Mouse (Mus musculus) gonadal fat pad, adult 2 months (tissue): ENCODE data around the gene Gm6377. TPM values are rescaled to one million over a fixed set of nuclear protein-coding genes. Genes with fewer than 3 reads are reported as not detected.

Source experiments
- DNase-seq: peaks from one replicate; pipeline ENCODE4 v3.0.0-alpha.2; 2012; ENCODE audit warnings: low read depth
- polyA plus RNA-seq: library from polyadenylated mRNA; depleted of rRNA; stranded (reverse); fragments of >200 nt; gene quantifications from 2 replicates; pipeline ENCODE4 v1.2.3, GENCODE M21; 2012; rRNA removed

Gm6377 gene
- polyA plus RNA-seq, result 0.06 and 0.08 TPM in 2 replicates

DNA sequence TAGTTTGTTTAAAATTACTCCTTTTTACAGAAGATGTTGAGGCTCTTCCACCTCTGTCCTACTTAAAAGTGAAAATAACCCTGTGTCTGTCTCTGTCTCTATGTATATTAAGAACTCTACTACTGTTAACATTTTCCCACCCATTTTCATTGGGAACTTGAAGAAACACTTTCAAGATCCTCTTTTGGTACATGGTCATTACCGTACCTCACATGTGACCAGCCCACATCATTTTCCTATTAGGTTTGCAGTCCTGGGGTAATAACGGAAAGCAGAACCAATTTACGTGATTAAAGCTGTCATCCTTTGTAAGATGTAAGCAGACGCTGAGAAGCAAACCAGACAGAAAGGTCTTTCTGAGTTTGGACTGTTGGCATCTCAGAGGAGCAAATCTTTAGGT, at the start of gene Gm6377:
Gene Gm6377 (plus strand): TSS at position 289 of the 400 bp plus-strand sequence.
- no peak for DNase-seq

GRCm38 (mm10) chrX:109147108-109147507, 49.4 kb upstream of the Gm6377 start:
- no peak for DNase-seq

- no peak for DNase-seq
Observed at GRCm38 (mm10) chrX:109151228-109151627, 45.3 kb upstream of the Gm6377 start.

DNA sequence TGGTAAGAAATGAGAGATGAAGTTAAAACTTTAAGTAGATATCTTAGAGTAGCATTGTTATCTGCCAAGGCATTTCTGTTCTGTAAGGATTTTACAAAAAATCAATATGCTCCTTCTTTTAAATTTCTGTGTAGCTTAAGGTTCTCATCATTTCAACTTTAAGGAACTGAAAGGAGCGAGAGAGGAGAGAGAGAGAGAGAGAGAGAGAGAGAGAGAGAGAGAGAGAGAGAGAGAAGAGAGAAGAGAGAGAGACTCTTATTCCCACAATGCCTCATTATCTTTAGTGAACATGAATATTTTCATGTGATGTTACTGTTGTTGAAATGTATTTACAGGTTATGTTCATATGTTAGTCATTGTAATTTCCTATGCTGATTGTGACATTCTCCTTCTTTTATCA, 36.2 kb upstream of the Gm6377 start:
- DNase-seq, result no peak

DNA sequence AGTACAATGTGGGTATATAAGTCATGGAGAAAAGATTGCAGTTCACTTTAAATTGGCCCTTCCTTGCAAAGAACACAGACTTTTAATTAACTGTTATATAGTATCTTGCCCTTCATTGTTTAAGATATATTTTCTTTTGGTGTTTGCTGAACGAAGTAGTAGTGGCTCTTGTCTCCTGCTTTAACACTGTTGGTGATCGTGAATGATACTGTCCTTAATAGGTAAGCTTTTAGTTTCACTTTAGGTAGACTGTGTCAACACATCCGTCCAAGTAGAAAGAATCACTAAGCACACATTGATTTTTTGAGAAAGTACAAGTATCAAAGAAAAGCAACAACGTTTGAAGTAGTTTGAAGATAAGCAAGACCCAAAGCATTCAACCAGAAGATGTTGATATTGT, 35.7 kb upstream of the Gm6377 start:
- no peak for DNase-seq

- no peak for DNase-seq
Observed at GRCm38 (mm10) chrX:109175038-109175437, 21.5 kb upstream of the Gm6377 start.

GRCm38 (mm10) chrX:109175470-109175869, 21.1 kb upstream of the Gm6377 start:
- DNase-seq, result no peak

DNA sequence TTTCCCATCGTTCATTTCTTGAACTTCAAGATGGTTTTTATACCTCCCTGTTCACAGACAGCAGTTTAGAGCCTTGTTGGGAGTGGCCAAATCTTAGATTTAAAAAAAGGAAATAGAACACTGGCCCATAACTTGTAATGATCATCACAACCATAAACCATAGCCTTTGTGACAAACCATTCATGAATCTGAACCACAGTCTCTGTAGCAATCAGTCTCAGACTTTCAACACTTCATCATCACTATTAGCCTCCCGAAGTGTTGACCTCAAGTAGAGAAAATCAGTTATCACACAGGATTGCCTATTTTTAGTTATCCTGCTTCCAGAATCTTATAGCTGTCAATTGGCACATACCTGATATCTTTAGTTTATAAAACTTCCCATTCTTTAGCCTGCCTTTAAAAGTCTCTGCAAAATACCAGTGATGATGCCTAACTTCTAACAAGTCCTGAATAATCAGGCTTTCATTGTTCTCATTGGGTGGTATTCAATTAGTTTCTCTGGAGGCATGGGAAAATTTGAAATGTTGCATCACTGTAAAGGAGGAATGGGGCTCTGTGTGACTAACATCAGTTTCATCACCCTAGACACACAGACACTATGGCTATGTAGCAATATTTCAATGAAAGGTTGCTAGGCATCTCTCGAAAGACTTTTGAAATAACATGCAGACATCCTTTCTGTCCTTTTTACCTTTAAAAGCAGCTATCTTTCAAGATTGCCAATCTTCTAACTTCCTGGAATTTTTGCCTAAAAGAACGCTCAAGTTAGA, 11.7 kb upstream of the Gm6377 start:
- DNase-seq, result no peak

DNA sequence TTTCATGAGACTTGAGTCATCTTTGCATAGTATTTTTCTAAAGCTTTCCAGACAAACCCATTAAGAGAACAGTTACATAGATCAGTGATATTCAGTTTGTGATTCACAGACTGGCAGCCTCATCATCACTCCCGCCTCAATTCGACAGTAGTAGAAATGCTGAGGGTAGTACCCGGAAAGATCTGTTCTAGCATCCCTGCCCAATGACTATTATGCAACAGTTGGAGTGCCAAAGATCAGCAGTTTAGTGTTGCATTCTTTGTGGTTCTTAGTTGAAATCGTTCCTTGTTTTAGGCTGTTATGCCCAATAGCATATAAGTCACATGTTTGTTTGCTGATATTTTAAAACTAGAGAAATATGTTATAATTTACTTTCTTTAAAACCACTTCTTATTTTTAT, 6.9 kb upstream of the Gm6377 start:
- no peak for DNase-seq

GRCm38 (mm10) chrX:109190969-109191368, 5.6 kb upstream of the Gm6377 start:
- no peak for DNase-seq

- DNase-seq, result no peak
Observed at GRCm38 (mm10) chrX:109191436-109191835, 5.1 kb upstream of the Gm6377 start.

DNA sequence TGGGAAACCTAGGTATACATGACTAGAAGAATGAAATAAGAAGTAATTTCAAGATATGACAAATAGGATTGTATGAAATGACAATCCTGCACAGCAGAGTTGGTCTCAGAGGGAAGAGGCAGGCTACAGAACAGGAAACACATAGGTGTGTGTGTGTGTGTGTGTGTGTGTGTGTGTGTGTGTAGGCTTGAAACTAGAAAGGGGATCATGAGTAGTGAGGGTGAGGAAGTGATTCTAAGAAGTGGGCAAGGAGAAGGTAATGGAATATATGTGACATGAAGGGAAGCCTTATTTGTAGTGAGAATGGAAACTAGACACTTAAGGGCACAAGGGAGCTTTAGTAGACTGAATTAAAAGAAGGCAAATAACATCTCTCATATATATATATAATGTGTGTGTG, 11.3 kb downstream of the Gm6377 start:
- DNase-seq, result no peak

- no peak for DNase-seq
Observed at GRCm38 (mm10) chrX:109228720-109229119, 32.2 kb downstream of the Gm6377 start.

DNA sequence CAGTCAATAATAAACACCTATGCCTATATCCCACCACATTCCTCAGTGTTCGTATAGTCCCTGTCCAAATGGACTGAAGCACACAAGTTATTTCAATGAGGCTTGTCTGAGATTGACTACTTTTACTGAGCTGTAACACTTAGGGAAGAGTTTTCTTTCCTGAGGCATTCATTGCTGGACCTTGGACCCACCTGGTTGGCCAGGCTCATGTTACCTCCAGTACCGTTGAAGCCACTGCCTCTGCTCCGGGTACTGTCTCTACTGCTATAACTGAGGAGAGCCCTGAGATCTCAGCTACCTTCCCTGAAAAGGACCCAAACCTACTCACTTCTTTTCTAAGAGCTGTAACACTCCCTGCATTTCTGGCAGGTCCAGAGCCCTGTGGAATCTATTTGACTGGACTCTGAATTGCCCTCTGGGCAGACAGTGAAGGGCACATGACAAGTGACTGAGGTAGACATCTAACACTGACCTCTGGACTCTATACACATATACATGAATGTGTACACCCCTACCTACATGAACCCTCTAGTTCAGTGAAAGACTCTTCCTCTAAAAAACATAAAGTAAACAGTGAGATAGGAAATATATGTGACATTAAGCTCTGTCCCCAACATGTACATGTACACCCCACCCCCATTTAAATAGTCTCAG, 39.0 kb downstream of the Gm6377 start:
- DNase-seq, result no peak

GRCm38 (mm10) chrX:109238163-109238562, 41.6 kb downstream of the Gm6377 start:
- DNase-seq, result no peak

Other genes with a start within 250 kb of the Gm6377 start
- gene Hmgn5, start 183.4 kb upstream of the Gm6377 start, polyA plus RNA-seq, result 1.1 and 1.5 TPM in 2 replicates
- gene Sh3bgrl, start 101.4 kb upstream of the Gm6377 start, polyA plus RNA-seq, result 29.8 and 30.8 TPM in 2 replicates